Mouse (Mus musculus) heart, postnatal 0 days (tissue): ENCODE measurements around the gene Ddx10.

ENCODE experiments used
- CTCF ChIP-seq: IDR thresholded peaks from 2 replicates; pipeline ENCODE4 v1.5.1; 2016; ENCODE audit warnings: antibody characterized with exemption, control low read depth, low read depth
- EP300 ChIP-seq: IDR thresholded peaks from 2 replicates; pipeline ENCODE4 v1.6.1; 2016; ENCODE audit warnings: antibody characterized with exemption, low read depth

GRCm38 (mm10) chr9:53130460-53130859 lies 117.4 kb downstream of the Ddx10 start:
- no peak for TF ChIP-seq CTCF
- no peak for TF ChIP-seq EP300
